Mouse (Mus musculus): ENCODE results near the gene Grin2a.

- TF ChIP-seq GATA1 (IDR thresholded peaks at IDR 0.05; ENCODE audit: low read length) (no peak), TAL1 (IDR thresholded peaks at IDR 0.05; ENCODE audit: low read length) (no peak)
Observed at GRCm38 (mm10) chr16:9997931-9998330, 2.6 kb upstream of the Grin2a start.
